Mouse (Mus musculus): Measurements from ENCODE around the gene Rtf2.

The Rtf2 gene

GRCm38 (mm10) chr2:172439843-172440639, at the start of gene Rtf2:
Gene Rtf2 (plus strand): TSS chr2:172440556.
- DNase-seq, result peak; percentile 99 to 100

GRCm38 (mm10) chr2:172392041-172392521, 48.3 kb upstream of the Rtf2 start:
- no peak for DNase-seq

DNA sequence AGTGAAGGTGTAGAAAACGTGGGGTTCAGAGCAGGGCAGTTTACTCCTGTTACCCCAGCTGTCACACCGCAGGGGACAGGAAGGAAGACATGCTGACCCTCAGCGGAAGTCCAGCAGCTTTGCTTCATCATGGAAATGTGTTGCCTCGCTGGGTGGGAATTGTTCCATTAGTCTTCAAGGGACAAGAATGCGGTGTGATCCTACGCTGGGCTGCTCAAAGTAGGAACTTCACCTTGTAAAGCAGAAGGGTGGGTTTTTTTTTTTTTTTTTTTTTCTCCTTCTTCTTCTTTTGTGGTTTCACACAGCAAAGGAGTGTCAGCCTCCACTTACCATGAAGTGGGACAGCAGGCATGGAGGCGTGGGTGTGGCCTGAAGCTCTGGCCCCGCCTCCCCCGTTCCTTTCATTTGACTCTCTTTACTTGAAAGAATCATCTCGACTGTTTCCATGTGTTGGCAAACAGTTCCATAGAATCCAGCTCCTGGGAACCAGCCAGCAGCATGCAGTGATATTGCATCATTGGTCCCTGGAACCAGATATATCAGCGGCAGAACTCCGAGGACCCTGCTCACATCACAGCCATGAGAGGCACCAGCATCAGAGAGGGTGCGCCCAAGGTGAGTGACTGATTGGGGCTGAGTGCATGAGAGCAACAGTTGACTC, 46.8 kb upstream of the Rtf2 start, which contains the start of gene Cass4:
TSS of gene Cass4 (plus strand) at position 404 of the 661 bp plus-strand sequence.
- DNase-seq, result no peak

- DNase-seq, result no peak
Observed at GRCm38 (mm10) chr2:172394052-172394392, 46.3 kb upstream of the Rtf2 start.

DNA sequence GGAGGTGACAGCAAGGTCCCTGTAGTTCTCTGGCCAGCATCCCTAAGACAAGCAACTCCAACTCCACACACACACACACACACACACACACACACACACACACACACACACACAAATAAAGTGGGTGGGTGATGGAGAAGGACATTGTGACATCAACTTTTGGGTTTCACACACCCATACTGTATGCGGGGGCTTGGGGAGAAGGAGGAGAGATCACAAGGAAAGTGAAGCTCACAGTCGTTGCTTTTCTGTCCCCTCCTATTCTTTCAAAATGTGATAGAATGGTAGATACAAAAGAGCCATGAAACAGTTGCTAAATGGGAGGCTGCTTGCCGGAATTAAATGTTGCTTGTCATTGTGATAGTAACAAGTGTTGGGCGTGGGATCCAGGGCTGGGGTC, 45.7 kb upstream of the Rtf2 start:
- no peak for DNase-seq

DNA sequence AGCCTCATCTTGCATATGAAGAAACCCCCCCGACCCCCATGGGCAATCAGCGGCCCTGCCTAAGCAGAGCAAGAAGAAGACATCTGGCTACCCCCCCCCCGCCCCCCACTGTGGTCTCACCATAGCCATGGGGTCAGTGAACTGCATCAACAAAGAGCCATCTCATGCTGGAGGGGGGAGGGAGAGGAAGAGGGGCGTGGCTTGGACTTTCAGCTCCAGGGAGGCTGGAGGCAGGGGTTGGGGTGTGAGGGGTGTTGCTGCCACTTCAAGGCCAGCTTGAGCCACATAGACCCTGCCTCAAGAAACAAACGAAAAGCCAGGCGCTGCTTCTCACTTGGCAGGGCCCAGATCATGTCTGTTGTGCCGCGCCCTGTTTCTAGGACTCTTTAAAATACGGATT, 44.4 kb upstream of the Rtf2 start:
- DNase-seq, result no peak

DNA sequence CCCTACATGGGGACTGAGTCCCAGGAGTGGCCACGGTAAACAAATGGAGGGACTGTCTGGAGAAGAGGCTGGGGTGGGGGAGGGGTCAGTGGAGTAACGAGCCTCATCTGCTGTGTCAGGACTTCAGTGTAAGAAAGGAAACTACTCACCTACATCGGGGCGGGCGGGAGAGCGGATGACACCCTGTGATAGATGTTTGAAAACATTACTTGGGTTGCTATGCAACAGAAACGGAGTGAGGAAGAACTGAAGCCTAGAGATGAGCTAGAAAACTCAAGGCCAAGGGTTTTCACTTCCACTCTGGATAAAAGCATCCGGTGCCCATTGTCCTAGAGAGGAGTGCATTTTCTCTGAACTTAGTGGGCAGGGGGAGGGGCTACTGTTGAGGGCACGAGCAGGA, 40.5 kb upstream of the Rtf2 start:
- DNase-seq, result no peak

- DNase-seq, result no peak
Observed at GRCm38 (mm10) chr2:172401116-172401825, 39.1 kb upstream of the Rtf2 start.

DNA sequence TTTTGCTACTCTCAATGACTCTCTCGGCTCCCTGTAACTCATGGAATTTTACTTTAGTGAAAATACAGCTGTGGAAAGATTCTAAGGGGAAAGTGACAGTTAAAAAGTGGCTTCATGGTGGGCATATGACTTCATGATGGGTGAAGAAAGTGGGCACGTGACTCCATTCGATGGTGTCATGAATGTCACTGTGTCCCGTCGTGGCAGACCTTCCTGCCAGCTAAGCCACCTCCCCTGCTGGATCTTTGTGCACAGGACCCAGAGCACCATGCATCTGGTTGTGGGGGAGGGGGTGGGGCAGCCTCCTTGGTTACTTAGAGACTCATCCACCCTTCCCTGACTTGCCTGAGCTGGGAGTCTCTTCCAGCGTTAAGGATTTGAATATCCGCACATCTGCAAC, 36.1 kb upstream of the Rtf2 start:
- no peak for DNase-seq

- no peak for DNase-seq
Observed at GRCm38 (mm10) chr2:172405011-172405410, 35.3 kb upstream of the Rtf2 start.

GRCm38 (mm10) chr2:172406173-172406572, 34.2 kb upstream of the Rtf2 start:
- no peak for DNase-seq

DNA sequence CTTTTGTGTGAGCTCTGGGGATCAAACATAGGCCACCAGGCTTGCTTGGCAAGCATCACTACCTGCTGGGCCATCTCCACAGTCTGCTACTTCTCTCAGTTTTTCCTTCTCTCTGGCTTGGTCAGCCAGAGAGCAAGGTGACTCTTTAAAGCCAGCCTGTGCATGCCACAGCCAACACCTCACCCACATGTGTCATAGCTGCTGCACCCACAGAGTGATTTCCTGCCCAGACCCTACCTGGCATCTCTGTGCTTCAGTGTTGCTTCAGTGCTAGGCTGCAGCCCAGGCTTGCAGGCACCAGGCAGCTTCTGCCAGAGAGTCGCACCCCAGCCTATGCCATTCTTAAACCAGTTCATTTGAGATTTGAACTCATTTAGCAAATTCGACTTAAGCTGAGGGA, 32.9 kb upstream of the Rtf2 start:
- no peak for DNase-seq

GRCm38 (mm10) chr2:172410686-172411085, 29.7 kb upstream of the Rtf2 start:
- DNase-seq, result no peak

- DNase-seq, result no peak
Observed at GRCm38 (mm10) chr2:172411091-172411490, 29.3 kb upstream of the Rtf2 start.

DNA sequence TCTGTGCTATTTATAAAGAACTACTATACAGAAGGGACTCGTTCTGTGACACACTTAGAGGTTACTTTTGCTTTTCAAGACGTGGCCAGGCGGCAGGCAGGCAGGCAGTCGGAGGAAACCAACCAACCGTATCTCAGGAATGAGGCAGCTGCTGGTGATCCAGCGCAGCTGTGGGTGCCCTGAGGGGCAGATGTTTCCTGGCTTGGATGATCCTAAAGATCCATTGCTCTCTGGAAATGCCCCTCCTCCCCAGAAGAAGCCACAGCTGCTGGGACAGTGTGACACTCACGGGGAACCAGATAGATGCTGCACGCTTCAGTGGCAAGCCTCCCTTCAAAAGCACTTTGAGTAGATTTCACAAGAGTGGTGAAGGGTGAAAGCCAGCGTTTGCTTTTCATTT, 27.9 kb upstream of the Rtf2 start:
- DNase-seq, result no peak

DNA sequence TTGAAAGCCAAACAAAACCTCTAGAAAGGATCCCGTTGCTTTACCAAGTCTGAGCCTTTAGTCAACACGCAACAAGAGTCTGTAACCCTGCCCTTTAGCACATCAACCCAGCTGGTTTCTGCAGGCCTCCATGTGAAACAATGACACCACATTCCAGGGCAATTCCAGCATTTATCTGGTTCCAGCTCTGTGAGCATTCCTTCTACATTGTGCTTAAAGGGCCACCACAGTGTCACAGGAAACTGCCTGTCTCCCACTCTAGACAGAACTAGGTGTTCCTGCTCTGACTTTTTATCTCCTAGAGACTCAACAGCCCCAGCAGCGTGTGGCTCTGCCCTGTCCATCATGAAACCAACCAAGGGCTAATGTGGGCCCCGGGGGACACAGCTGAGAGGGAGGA, 27.1 kb upstream of the Rtf2 start:
- DNase-seq, result no peak

- no peak for DNase-seq
Observed at GRCm38 (mm10) chr2:172413894-172414293, 26.5 kb upstream of the Rtf2 start.

- no peak for DNase-seq
Observed at GRCm38 (mm10) chr2:172416218-172416617, 24.1 kb upstream of the Rtf2 start.

DNA sequence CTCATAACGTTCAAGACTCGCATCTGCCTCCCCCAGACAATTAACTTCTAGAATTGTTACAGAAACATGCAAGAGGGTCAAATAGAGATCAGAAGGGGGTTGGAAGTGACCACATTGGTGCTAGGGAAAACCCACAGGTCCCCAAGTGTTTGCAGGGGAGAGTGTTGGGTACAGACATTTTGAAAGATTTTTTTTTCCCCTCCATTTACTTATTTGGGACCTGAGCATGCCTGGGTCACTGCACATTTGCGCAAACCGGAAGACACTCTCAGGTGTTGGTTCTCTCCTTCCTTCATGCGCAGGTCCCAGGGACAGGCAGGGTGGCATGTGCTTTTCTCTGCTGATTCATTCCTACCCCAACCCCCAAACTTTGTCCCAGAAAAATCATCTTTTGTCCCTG, 23.5 kb upstream of the Rtf2 start:
- no peak for DNase-seq

DNA sequence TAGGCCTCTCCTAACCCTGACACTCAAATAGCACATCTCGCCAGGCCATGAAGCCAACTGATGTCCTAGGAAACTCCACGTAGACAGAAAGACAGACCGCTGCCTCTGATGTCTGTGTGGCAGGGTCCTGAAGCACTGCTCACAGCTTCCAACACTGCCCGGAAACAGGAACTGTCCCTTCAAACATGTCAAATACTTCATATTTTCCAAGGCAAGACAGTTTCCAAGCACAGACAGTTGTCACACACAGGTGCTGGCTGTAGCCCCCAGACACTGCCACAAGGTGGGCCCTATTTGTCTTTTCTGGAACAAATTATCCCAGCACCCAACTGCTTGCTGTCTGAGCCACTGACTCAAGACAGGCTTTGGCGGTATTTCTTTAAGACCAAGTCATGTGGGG, 22.1 kb upstream of the Rtf2 start:
- DNase-seq, result no peak

DNA sequence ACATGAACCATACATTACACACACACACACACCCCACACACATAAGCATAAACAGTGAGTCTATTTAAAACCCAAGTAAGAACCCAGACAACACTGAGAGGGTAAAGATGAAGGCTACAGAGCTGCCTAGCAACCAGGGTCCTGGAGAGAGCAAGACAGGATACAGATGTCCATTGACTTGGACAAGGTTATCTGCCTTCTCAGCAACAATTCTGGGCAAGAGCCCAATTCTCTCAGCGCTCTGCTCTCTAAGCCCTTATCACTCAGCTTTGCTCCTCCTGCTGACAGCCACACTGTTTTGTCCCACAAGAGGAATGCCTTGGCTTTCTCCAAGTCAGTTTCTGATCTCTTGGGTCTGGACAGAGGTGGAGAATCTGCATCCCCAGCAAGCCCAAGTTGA, 9.7 kb upstream of the Rtf2 start:
- DNase-seq, result no peak

- DNase-seq, result no peak
Observed at GRCm38 (mm10) chr2:172433746-172434145, 6.6 kb upstream of the Rtf2 start.

DNA sequence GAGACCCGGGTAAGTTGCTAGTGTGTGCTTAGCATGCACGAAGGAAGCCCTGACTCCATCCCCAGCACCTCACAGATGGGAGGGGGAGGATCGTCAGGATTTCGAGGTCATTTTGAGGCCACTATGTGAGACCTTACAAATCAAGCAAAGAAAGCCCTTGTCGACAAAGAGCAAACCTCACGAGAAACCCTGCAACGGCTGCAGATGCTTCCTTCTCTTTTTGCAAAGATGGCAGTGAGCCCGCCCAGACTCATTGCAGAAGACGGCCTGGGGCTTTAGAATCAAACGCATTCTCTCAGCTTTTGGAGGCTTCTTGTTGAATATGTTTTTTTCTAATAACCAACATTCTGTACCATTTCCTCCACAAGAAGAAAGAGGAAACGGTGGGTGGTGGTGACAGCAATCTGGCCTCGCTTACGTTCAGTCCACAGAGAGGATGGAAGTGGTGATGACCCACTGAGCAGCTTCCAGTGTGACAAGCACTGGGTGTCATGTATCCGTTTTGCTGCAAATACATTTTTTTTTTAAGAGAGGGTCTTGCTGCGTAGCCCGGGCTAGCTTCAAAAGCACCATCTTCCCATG, 2.9 kb upstream of the Rtf2 start:
- no peak for DNase-seq

DNA sequence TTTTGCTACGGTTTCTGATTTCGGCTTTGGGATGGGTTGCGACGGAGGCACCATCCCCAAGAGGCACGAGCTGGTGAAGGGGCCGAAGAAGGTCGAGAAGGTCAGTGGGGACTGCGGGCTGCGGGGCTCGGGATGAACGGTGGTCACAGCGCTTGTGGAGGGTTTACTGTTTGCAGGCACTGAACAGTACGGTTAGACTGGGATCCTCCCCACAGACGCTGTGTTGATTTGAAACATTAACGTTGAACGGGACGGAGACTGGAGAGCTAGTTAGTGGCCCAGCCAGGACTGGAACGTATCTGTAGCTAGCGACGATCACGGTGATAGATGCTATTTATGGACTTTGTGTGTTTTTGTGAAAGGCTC, 267 bp downstream of the Rtf2 start:
- DNase-seq, result no peak

Data from cerebellum, postnatal 36 days (tissue).